Mouse (Mus musculus) forebrain, embryonic 14.5 days (tissue): ENCODE measurements around the gene Pcbp3. TPM values are rescaled to one million over a fixed set of nuclear protein-coding genes. Genes with fewer than 3 reads are reported as not detected.
"Not testable (repeated sequence)": the region's sequence is repeated elsewhere in the genome, so short reads cannot be mapped to it uniquely, and the experiment has no call there.

ENCODE experiments used
- ATAC-seq: fragments of 200-750 bp; cut with Nextera tagmentation; 2 replicates; pipeline ENCODE4 v1.8.0; 2017; ENCODE audit warnings: mild to moderate bottlenecking, moderate library complexity
- DNase-seq: peaks from one replicate; pipeline ENCODE4 v3.0.0-alpha.2; 2015; ENCODE audit warnings: low spot score
- H3K27ac ChIP-seq: fragments of 300-500 bp; sonication (generic); 2 replicates; pipeline ENCODE4 v1.5.1; 2014; ENCODE audit warnings: low read depth, mild to moderate bottlenecking, control low read depth, low read length, moderate library complexity
- H3K27me3 ChIP-seq: fragments of 300-500 bp; sonication (generic); replicated peaks from 2 replicates; pipeline ENCODE4 v1.6.1; 2014; ENCODE audit warnings: low read length, control low read depth, mixed read lengths; ENCODE audit not compliant: control insufficient read depth, insufficient read depth
- H3K36me3 ChIP-seq: fragments of 300-500 bp; sonication (generic); 2 replicates; pipeline ENCODE4 v1.6.1; 2014; ENCODE audit warnings: low read length, control low read depth; ENCODE audit not compliant: control insufficient read depth, insufficient read depth
- H3K4me1 ChIP-seq: fragments of 300-500 bp; sonication (generic); 2 replicates; pipeline ENCODE4 v1.6.1; 2014; ENCODE audit warnings: antibody characterized with exemption, low read length, control low read depth; ENCODE audit not compliant: control insufficient read depth, insufficient read depth
- H3K4me2 ChIP-seq: fragments of 300-500 bp; sonication (generic); 2 replicates; pipeline ENCODE4 v1.6.1; 2014; ENCODE audit warnings: mild to moderate bottlenecking, control low read depth, low read length
- H3K4me3 ChIP-seq: fragments of 300-500 bp; sonication (generic); 2 replicates; pipeline ENCODE4 v1.5.1; 2014; ENCODE audit warnings: low read depth, low read length, control low read depth
- H3K9ac ChIP-seq: fragments of 300-500 bp; sonication (generic); 2 replicates; pipeline ENCODE4 v1.6.1; 2014; ENCODE audit warnings: mild to moderate bottlenecking, low read length, control low read depth, moderate library complexity
- H3K9me3 ChIP-seq: fragments of 300-500 bp; sonication (generic); replicated peaks from 2 replicates; pipeline ENCODE4 v1.6.1; 2016; ENCODE audit warnings: low read length, control low read depth, mixed read lengths; ENCODE audit not compliant: control insufficient read depth
- WGBS: fragments of 180-500 bp; shearing (Covaris S2); extraction: QIAGEN DNeasy Blood & Tissue Kit; methylation state at CpG from one replicate; pipeline ENCODE4 v1.1.7; 2014; 5-methylcytosine and 5-hydroxymethylcytosine counted together
- polyA plus RNA-seq: library from polyadenylated mRNA; unstranded; fragments of >200 nt; fragmentation: Nextera tagmentation; extraction: Ambion mirVana; gene quantifications from 2 replicates; pipeline ENCODE4 v1.2.1, GENCODE M21; 2014

Gene Pcbp3
- polyA plus RNA-seq, 1 experiment from 2014 or later: 30.5 TPM

DNA sequence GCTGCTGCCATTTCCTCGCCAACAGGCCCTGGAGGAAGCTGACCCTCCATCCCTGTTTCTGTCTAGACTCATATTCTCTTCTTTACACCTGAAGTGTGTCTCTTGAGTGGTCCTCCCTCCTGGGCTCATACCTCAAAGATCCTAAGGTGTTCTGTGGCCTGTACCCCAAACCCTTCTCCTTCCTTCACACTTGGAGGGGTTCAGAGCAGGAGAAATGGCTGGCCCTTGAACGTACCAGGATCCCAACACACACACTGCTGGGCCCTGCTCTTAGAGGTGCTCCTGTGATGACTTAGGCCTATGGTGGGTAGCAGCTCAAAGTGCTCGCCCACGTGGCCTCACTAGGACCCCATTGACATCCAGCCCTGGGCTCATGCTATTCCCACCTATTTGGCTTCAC lies 196.8 kb downstream of the Pcbp3 start:
- WGBS: 94% methylated on average over 4 of the region's 4 CpGs
- H3K36me3 ChIP-seq: 0 out of 2 replicates have a peak, but pooled peaks cover 4% of the 10 kb centered on the region
- DNase-seq: no peak
- H3K4me2 ChIP-seq: no peak overlapping the region
- H3K27me3 ChIP-seq: no peaks in the 10 kb centered on the region
- H3K27ac ChIP-seq: no peak overlapping the region
- no peak overlapping the region for H3K4me3 ChIP-seq
- ATAC-seq: no peak
- H3K4me1 ChIP-seq: no peaks in the 10 kb centered on the region
- no peak overlapping the region for H3K9ac ChIP-seq
- no peaks in the 10 kb centered on the region for H3K9me3 ChIP-seq

DNA sequence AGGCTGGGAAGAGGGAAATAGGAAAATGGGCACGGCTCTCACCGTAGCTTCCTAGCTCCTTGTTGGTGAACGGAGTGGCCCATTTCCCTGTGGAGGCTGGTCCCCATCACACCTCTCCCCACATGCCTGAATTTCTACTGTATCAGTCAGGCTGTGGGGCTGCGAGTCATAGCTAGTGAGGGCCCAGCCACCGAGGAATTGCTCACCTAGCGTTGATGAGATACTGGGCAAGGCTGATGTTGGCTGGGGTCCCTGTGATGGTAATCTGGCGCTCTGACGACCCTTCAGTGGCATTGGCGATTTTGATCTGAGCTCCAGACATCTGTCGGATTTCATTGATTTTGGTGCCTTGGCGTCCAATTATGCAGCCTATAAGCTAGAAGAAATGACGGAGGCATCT lies 198.7 kb downstream of the Pcbp3 start:
- Histone ChIP-seq H3K4me1 (no peaks in the 10 kb centered on the region), H3K27me3 (no peaks in the 10 kb centered on the region), H3K9ac (no peak overlapping the region), H3K9me3 (no peaks in the 10 kb centered on the region), H3K36me3 (0 out of 2 replicates have a peak, but pooled peaks cover 4% of the 10 kb centered on the region), H3K4me2 (no peak overlapping the region), H3K27ac (no peak overlapping the region), H3K4me3 (no peak overlapping the region)
- no peak for DNase-seq
- ATAC-seq: no peak
- WGBS: 94% methylated on average over 12 of the region's 12 CpGs

DNA sequence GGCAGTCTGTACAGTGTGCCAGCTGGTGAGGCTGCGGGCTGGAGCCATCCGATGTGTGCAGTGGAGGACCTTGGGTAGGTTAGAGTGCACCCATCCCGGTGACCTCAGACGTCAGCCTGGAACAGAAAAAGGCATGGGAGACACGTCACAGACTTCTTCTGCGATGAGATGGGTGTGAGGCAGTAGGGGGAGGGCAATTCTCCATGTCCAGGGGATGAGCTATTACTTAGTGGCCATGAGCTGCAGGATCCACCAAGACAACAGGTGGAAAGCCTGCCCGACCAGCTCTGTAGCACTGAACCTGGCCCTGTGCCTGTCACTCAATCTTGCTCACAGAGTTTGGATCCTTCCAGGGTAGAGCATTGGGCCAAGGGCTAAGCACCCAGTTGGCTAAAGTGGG lies 199.3 kb downstream of the Pcbp3 start:
- DNase-seq: no peak

DNA sequence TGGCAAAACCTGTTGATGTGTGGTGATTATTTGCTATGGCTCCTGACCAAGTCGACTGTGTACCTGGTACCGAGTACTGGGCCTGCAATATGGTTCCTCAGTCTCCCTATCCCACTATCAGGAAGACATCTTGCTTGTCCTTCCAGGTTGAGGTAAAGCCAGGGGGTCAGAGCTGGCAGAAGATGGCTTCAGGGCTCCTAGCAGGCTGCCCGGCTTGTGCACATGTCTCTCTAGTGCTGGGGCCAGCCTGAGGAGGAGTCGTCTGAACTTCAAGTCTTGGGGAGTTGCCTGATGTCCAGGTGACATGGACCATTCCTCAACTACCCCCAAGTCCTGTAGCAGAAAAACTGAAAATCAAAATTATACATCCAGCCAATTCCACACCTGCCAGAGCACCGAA lies 201.8 kb downstream of the Pcbp3 start:
- DNase-seq (no peak), ATAC-seq (no peak)
- no peaks in the 10 kb centered on the region for H3K9me3 ChIP-seq
- no peaks in the 10 kb centered on the region for H3K27me3 ChIP-seq
- 92% methylated on average over 5 of the region's 5 CpGs for WGBS
- no peaks in the 10 kb centered on the region for H3K4me1 ChIP-seq
- no peak overlapping the region for H3K4me2 ChIP-seq
- no peak overlapping the region for H3K4me3 ChIP-seq
- H3K27ac ChIP-seq: no peak overlapping the region
- 0 out of 2 replicates have a peak, but pooled peaks cover 4% of the 10 kb centered on the region for H3K36me3 ChIP-seq
- no peak overlapping the region for H3K9ac ChIP-seq

More for the DNA sequence above, 199.3 kb downstream of the Pcbp3 start:
- H3K4me1 ChIP-seq: no peaks in the 10 kb centered on the region
- H3K4me2 ChIP-seq: no peak overlapping the region
- H3K27ac ChIP-seq: no peak overlapping the region
- H3K4me3 ChIP-seq: no peak overlapping the region
- H3K9ac ChIP-seq: no peak overlapping the region
- 86% methylated on average over 7 of the region's 7 CpGs for WGBS
- no peak for ATAC-seq
- H3K9me3 ChIP-seq: no peaks in the 10 kb centered on the region
- H3K27me3 ChIP-seq: no peaks in the 10 kb centered on the region
- H3K36me3 ChIP-seq: 0 out of 2 replicates have a peak, but pooled peaks cover 4% of the 10 kb centered on the region

DNA sequence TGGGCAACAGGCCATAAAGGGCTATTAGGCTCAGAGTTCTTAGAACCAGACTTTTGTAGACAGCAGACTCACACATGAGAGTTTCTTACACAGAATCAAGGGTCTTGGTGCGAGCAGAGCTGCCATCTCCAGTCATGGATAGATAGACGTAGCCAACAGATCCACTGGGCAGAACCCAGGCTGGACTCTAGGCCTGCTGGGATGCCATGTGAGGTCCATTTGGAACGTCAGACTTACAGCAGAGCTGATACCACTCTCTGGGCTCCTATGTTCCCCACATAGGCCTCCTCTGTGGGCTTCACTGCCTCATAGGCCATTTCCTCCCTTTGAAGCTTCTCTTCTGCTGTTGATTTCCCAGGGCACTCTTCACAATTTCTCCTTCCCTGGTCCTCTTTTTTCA lies 208.0 kb downstream of the Pcbp3 start:
- no peaks in the 10 kb centered on the region for H3K36me3 ChIP-seq
- H3K4me1 ChIP-seq: no peaks in the 10 kb centered on the region
- peaks cover under 1% of the 10 kb centered on the region; the same call in 1 of the 2 replicates for H3K9me3 ChIP-seq
- DNase-seq (no peak), ATAC-seq (no peak)
- no peak overlapping the region for H3K4me2 ChIP-seq
- no peaks in the 10 kb centered on the region for H3K27me3 ChIP-seq
- 87% methylated on average over 3 of the region's 3 CpGs for WGBS
- no peak overlapping the region for H3K27ac ChIP-seq
- no peak overlapping the region for H3K4me3 ChIP-seq
- no peak overlapping the region for H3K9ac ChIP-seq

GRCm38 (mm10) chr10:76744267-76744666 lies 217.4 kb downstream of the Pcbp3 start:
- WGBS: 64% methylated on average over 11 of the region's 11 CpGs
- not testable (repeated sequence) for H3K36me3 ChIP-seq, H3K9me3 ChIP-seq, H3K4me3 ChIP-seq, H3K4me2 ChIP-seq, H3K27me3 ChIP-seq, H3K4me1 ChIP-seq, DNase-seq, H3K9ac ChIP-seq, H3K27ac ChIP-seq, ATAC-seq

DNA sequence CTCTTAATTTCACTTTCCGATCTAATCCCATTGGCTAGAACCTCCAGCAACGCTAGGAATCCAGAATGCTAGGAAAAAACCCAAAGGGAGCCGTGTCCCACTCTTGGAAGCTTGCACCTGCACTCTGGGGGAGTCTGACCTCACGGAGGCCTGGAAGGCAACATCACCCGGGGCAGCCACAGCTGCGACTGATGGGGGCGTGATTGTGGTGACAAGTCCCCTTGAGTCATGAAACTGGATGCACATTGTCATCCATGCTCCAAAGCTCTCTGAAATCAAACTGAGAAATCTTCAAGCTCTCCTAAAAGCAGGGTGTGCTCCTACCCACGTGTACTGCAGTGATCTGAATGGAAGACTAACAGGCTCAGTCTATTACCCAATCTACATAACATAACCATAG lies 224.9 kb downstream of the Pcbp3 start:
- DNase-seq: no peak
- no peak overlapping the region for H3K9ac ChIP-seq
- 0 out of 2 replicates have a peak, but pooled peaks cover 3% of the 10 kb centered on the region for H3K4me1 ChIP-seq
- ATAC-seq: no peak
- no peak overlapping the region for H3K4me2 ChIP-seq
- H3K27ac ChIP-seq: no peak overlapping the region
- H3K27me3 ChIP-seq: no peaks in the 10 kb centered on the region
- H3K36me3 ChIP-seq: no peaks in the 10 kb centered on the region
- H3K4me3 ChIP-seq: no peak overlapping the region
- H3K9me3 ChIP-seq: no peaks in the 10 kb centered on the region
- 75% methylated on average over 8 of the region's 8 CpGs for WGBS

DNA sequence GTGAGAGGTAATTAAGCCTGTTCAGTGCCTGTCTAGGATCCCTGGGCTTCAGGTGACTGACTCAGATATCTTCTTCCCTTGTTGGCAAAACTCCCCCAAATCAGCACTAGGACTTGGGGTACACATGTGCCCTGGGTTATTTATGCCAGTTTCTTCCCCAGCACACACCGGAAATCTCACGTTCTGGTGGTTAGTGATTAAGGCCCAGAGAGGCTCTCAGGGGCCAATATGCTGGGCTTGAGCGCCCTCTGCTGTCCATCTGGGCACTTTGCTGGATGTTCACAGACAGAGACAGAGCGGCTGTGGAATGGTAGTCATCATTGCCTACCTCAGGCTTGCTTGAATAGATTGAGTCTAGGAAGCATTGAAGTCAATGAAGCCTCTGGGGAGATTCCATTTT lies 226.7 kb downstream of the Pcbp3 start:
- H3K4me3 ChIP-seq: no peak overlapping the region
- ATAC-seq: peak; percentile 79
- H3K9ac ChIP-seq: no peak overlapping the region
- no peak overlapping the region for H3K27ac ChIP-seq
- no peak overlapping the region for H3K4me2 ChIP-seq
- H3K9me3 ChIP-seq: no peaks in the 10 kb centered on the region
- no peaks in the 10 kb centered on the region for H3K36me3 ChIP-seq
- 0 out of 2 replicates have a peak, but pooled peaks cover 3% of the 10 kb centered on the region for H3K4me1 ChIP-seq
- WGBS: 3% methylated on average over 4 of the region's 4 CpGs
- H3K27me3 ChIP-seq: no peaks in the 10 kb centered on the region
- peak; percentile 84 for DNase-seq

GRCm38 (mm10) chr10:76733677-76734068 lies 228.0 kb downstream of the Pcbp3 start:
- H3K4me1 ChIP-seq: 0 out of 2 replicates have a peak, but pooled peaks cover 3% of the 10 kb centered on the region
- WGBS: 34% methylated on average over 3 of the region's 3 CpGs
- no peaks in the 10 kb centered on the region for H3K36me3 ChIP-seq
- H3K27ac ChIP-seq: no peak overlapping the region
- DNase-seq (no peak), ATAC-seq (no peak)
- H3K27me3 ChIP-seq: no peaks in the 10 kb centered on the region
- H3K9ac ChIP-seq: peak overlapping the region; percentile 25; the same call in 1 of the 2 replicates
- H3K9me3 ChIP-seq: no peaks in the 10 kb centered on the region
- peak overlapping the region; percentile 21; the same call in 1 of the 2 replicates for H3K4me2 ChIP-seq
- H3K4me3 ChIP-seq: no peak overlapping the region
